8 mouse cellular contexts compared by ENCODE assay signal in genomic region chr11:116623281-116624124, GRCm38 (mm10). TPM values are rescaled to one million over a fixed set of nuclear protein-coding genes. Genes with fewer than 3 reads are reported as not detected.
DNase-seq lines count a peak whose midpoint lies in the region; ATAC-seq and TF ChIP-seq lines count a peak whose summit lies in the region.

No protein-coding gene starts in this region.

- no peaks in the 10 kb centered on the region for H3K36me3 ChIP-seq in lung, embryonic 14.5 days (ENCODE audit: insufficient read depth)
- H3K36me3 ChIP-seq in intestine, postnatal 0 days (ENCODE audit: control insufficient read depth, insufficient read depth), result no peaks in the 10 kb centered on the region
- H3K36me3 ChIP-seq in midbrain, embryonic 10.5 days, result no peaks in the 10 kb centered on the region

- peak overlapping the region; percentile 70 for H3K4me3 ChIP-seq in lung, embryonic 14.5 days (ENCODE audit: low read depth, low read length)
- H3K4me3 ChIP-seq in embryonic fibroblast, embryonic 13.5 days (ENCODE audit: insufficient read depth, low read length), result peak overlapping the region; percentile 57
- H3K4me3 ChIP-seq in intestine, postnatal 0 days (ENCODE audit: low read depth, low read length), result peak overlapping the region; percentile 72
- peak overlapping the region; percentile 73 for H3K4me3 ChIP-seq in midbrain, embryonic 10.5 days

- no peak; the same call in 1 of the 2 replicates for ATAC-seq in lung, embryonic 14.5 days (ENCODE audit: insufficient read depth)
- ATAC-seq in intestine, postnatal 0 days, result peak; percentile 53

- H3K4me1 ChIP-seq in lung, embryonic 14.5 days (ENCODE audit: insufficient read depth), result peaks cover 42% of the 10 kb centered on the region
- H3K4me1 ChIP-seq in embryonic fibroblast, embryonic 13.5 days (ENCODE audit: control insufficient read depth, insufficient read depth, low read length), result 0 out of 2 replicates have a peak, but pooled peaks cover 2% of the 10 kb centered on the region
- H3K4me1 ChIP-seq in intestine, postnatal 0 days (replicated peaks; ENCODE audit: control insufficient read depth, insufficient read depth, low read length), result peaks cover 23% of the 10 kb centered on the region
- H3K4me1 ChIP-seq in midbrain, embryonic 10.5 days, result peaks cover 47% of the 10 kb centered on the region

- no peaks in the 10 kb centered on the region for H3K9me3 ChIP-seq in lung, embryonic 14.5 days (ENCODE audit: low read depth, low read length)
- H3K9me3 ChIP-seq in intestine, postnatal 0 days (ENCODE audit: control insufficient read depth), result no peaks in the 10 kb centered on the region
- H3K9me3 ChIP-seq in midbrain, embryonic 10.5 days (replicated peaks), result no peaks in the 10 kb centered on the region

- H3K27me3 ChIP-seq in lung, embryonic 14.5 days (ENCODE audit: insufficient read depth, low read length), result no peaks in the 10 kb centered on the region
- H3K27me3 ChIP-seq in intestine, postnatal 0 days (replicated peaks; ENCODE audit: control insufficient read depth, insufficient read depth, low read length), result no peaks in the 10 kb centered on the region
- peaks cover 53% of the 10 kb centered on the region for H3K27me3 ChIP-seq in midbrain, embryonic 10.5 days (ENCODE audit: low read depth, poor library complexity, severe bottlenecking)

- 7% methylated on average over 40 of the region's 40 CpGs for WGBS in lung, embryonic 14.5 days
- 6% methylated on average over 33 of the region's 40 CpGs for WGBS in intestine, postnatal 0 days
- 6% methylated on average over 40 of the region's 40 CpGs for WGBS in midbrain, embryonic 10.5 days

- H3K9ac ChIP-seq in lung, embryonic 14.5 days, result peak overlapping the region; percentile 70
- H3K9ac ChIP-seq in intestine, postnatal 0 days (ENCODE audit: low read depth, low read length), result peak overlapping the region; percentile 70

- peak overlapping the region; percentile 40; the same call in 1 of the 2 replicates for H3K27ac ChIP-seq in lung, embryonic 14.5 days (ENCODE audit: low read depth)
- no peak overlapping the region for H3K27ac ChIP-seq in embryonic fibroblast, embryonic 13.5 days (ENCODE audit: insufficient read depth, low read length)
- H3K27ac ChIP-seq in intestine, postnatal 0 days (ENCODE audit: low read depth, low read length), result peak overlapping the region; percentile 84
- H3K27ac ChIP-seq in midbrain, embryonic 10.5 days (replicated peaks), result peak overlapping the region; percentile 67

- no peak for DNase-seq in lung, embryonic 14.5 days
- no peak for DNase-seq in lung, postnatal 14 days
- DNase-seq in midbrain, embryonic 10.5 days (ENCODE audit: low spot score), result no peak
- DNase-seq in layer of hippocampus, postnatal 14 days (ENCODE audit: low spot score in 2 of 2), result no peak
- DNase-seq in gastrocnemius, postnatal 4 days (ENCODE audit: low spot score in 2 of 2), result no peak
- DNase-seq in cerebellum, postnatal 36 days, result no peak

- peak overlapping the region; percentile 89 for H3K4me2 ChIP-seq in lung, embryonic 14.5 days
- peak overlapping the region; percentile 79 for H3K4me2 ChIP-seq in intestine, postnatal 0 days (replicated peaks; ENCODE audit: low read depth)

- no peak for TF ChIP-seq POLR2A in embryonic fibroblast, embryonic 13.5 days (IDR thresholded peaks at IDR 0.05; ENCODE audit: low read depth, low read length)

- peak; percentile 1; the same call in 1 of the 2 replicates for TF ChIP-seq CTCF in lung, embryonic 14.5 days (IDR thresholded peaks at IDR 0.05; ENCODE audit: low read depth)
- no peak for TF ChIP-seq CTCF in embryonic fibroblast, embryonic 13.5 days (IDR thresholded peaks at IDR 0.05; ENCODE audit: borderline replicate concordance, insufficient read depth, low read length)
- TF ChIP-seq CTCF in intestine, postnatal 0 days (IDR thresholded peaks at IDR 0.05; ENCODE audit: low read depth), result peak; percentile 47

RNA-seq across cellular contexts. Expression of gene Rhbdf2, which starts 3.3 kb away (rescaled TPM):
- polyA plus RNA-seq in lung, embryonic 14.5 days (2014; fragmentation: Nextera tagmentation; extraction: Ambion mirVana), result 8.9 and 9.8 TPM in 2 replicates
- polyA plus RNA-seq in embryonic fibroblast, embryonic 13.5 days (2011; ENCODE audit: insufficient read length, low read depth, missing spikeins), result 10.1 and 11.5 TPM in 2 replicates
- 7.6 and 8.4 TPM in 2 replicates for polyA plus RNA-seq in intestine, postnatal 0 days (2015; fragmentation: Nextera tagmentation; extraction: Ambion mirVana)
- polyA plus RNA-seq in midbrain, embryonic 10.5 days (2016; fragmentation: Nextera tagmentation; extraction: Ambion mirVana), result 2.5 and 3.3 TPM in 2 replicates
- 1 to 10 TPM; 1.6 to 1.7 TPM for total RNA-seq in layer of hippocampus, postnatal 14 days (2021)
- 1 to 10 TPM; 7.4 to 9.1 TPM for total RNA-seq in gastrocnemius, postnatal 4 days (2021)

RNA-seq across cellular contexts. Expression of gene Prcd, which starts 29.8 kb away (rescaled TPM):
- polyA plus RNA-seq in lung, embryonic 14.5 days (2014; fragmentation: Nextera tagmentation; extraction: Ambion mirVana), result 0.53 and 1.6 TPM in 2 replicates
- not detected in 2 replicates for polyA plus RNA-seq in embryonic fibroblast, embryonic 13.5 days (2011; ENCODE audit: insufficient read length, low read depth, missing spikeins)
- 0.84 and 1.1 TPM in 2 replicates for polyA plus RNA-seq in intestine, postnatal 0 days (2015; fragmentation: Nextera tagmentation; extraction: Ambion mirVana)
- 0.65 and 0.77 TPM in 2 replicates for polyA plus RNA-seq in midbrain, embryonic 10.5 days (2016; fragmentation: Nextera tagmentation; extraction: Ambion mirVana)
- 1 to 10 TPM; 4.6 to 5.0 TPM for total RNA-seq in layer of hippocampus, postnatal 14 days (2021)
- total RNA-seq in gastrocnemius, postnatal 4 days (2021), result under 1 TPM; 0.86 to 0.91 TPM

RNA-seq across cellular contexts. Expression of gene Cygb, which starts 30.6 kb away (rescaled TPM):
- 9.5 and 10.0 TPM in 2 replicates for polyA plus RNA-seq in lung, embryonic 14.5 days (2014; fragmentation: Nextera tagmentation; extraction: Ambion mirVana)
- polyA plus RNA-seq in embryonic fibroblast, embryonic 13.5 days (2011; ENCODE audit: insufficient read length, low read depth, missing spikeins), result 0.74 TPM in 1 of 2 replicates, not detected in the other
- 17.5 and 20.2 TPM in 2 replicates for polyA plus RNA-seq in intestine, postnatal 0 days (2015; fragmentation: Nextera tagmentation; extraction: Ambion mirVana)
- polyA plus RNA-seq in midbrain, embryonic 10.5 days (2016; fragmentation: Nextera tagmentation; extraction: Ambion mirVana), result 2.5 and 2.8 TPM in 2 replicates
- 10 to 100 TPM; 48.9 to 52.1 TPM for total RNA-seq in layer of hippocampus, postnatal 14 days (2021)
- 10 to 100 TPM; 26.5 to 30.5 TPM for total RNA-seq in gastrocnemius, postnatal 4 days (2021)

RNA-seq across cellular contexts. Expression of gene Aanat, which starts 37.3 kb away (rescaled TPM):
- not detected in 2 replicates for polyA plus RNA-seq in lung, embryonic 14.5 days (2014; fragmentation: Nextera tagmentation; extraction: Ambion mirVana)
- polyA plus RNA-seq in embryonic fibroblast, embryonic 13.5 days (2011; ENCODE audit: insufficient read length, low read depth, missing spikeins), result not detected in 2 replicates
- not detected in 2 replicates for polyA plus RNA-seq in intestine, postnatal 0 days (2015; fragmentation: Nextera tagmentation; extraction: Ambion mirVana)
- not detected in 2 replicates for polyA plus RNA-seq in midbrain, embryonic 10.5 days (2016; fragmentation: Nextera tagmentation; extraction: Ambion mirVana)
- under 1 TPM; 0.39 to 0.76 TPM for total RNA-seq in layer of hippocampus, postnatal 14 days (2021)
- total RNA-seq in gastrocnemius, postnatal 4 days (2021), result not detected

RNA-seq across cellular contexts. Expression of gene Ube2o, which starts 42.3 kb away (rescaled TPM):
- 17.4 and 22.8 TPM in 2 replicates for polyA plus RNA-seq in lung, embryonic 14.5 days (2014; fragmentation: Nextera tagmentation; extraction: Ambion mirVana)
- 29.8 and 36.3 TPM in 2 replicates for polyA plus RNA-seq in embryonic fibroblast, embryonic 13.5 days (2011; ENCODE audit: insufficient read length, low read depth, missing spikeins)
- polyA plus RNA-seq in intestine, postnatal 0 days (2015; fragmentation: Nextera tagmentation; extraction: Ambion mirVana), result 3.7 and 4.8 TPM in 2 replicates
- polyA plus RNA-seq in midbrain, embryonic 10.5 days (2016; fragmentation: Nextera tagmentation; extraction: Ambion mirVana), result 8.3 and 8.7 TPM in 2 replicates
- 100 to 1,000 TPM; 104 to 108 TPM for total RNA-seq in layer of hippocampus, postnatal 14 days (2021)
- total RNA-seq in gastrocnemius, postnatal 4 days (2021), result 10 to 100 TPM; 25.2 to 25.6 TPM
